Mouse (Mus musculus) gastrocnemius, postnatal 36 days (tissue): ENCODE measurements at regions not wholly inside any gene's neighbourhood (a gene's known extent, or its start where the extent isn't known, plus 50 kb on each side); places are given as distances from the start of the nearest gene placed in this dataset.
A peak's percentile ranks its signal among the peaks of the same experiment; 100 is the strongest.
"Not testable (repeated sequence)": the region's sequence is repeated elsewhere in the genome, so short reads cannot be mapped to it uniquely, and the experiment has no call there.

ENCODE experiments used
- DNase-seq, 2 experiments: peaks; one replicate each; pipeline ENCODE4 v3.0.0; 2022
- intact Hi-C: fragments of 180-260 bp; cut with DNase I; formaldehyde crosslinking; loops from one replicate; pipeline ENCODE4 v1.15.1; 2025

GRCm38 (mm10) chr2:166290826-166291225 is 135.4 kb upstream of the Sulf2 start:
- no peak for DNase-seq
- intact Hi-C loops: no loop called here

GRCm38 (mm10) chr2:166289198-166289597 is 133.7 kb upstream of the Sulf2 start:
- no peak for DNase-seq
- intact Hi-C loops: no loop called here

- DNase-seq, intact Hi-C loops: not testable (repeated sequence)
Measured at GRCm38 (mm10) chr2:166281137-166281536, 125.7 kb upstream of the Sulf2 start.

GRCm38 (mm10) chr2:166280651-166281127 is 125.2 kb upstream of the Sulf2 start:
- no peak for DNase-seq
- intact Hi-C loops: no loop called here

GRCm38 (mm10) chr2:166279676-166280075 is 124.2 kb upstream of the Sulf2 start:
- DNase-seq: no peak
- intact Hi-C loops: no loop called here

- DNase-seq: no peak
- intact Hi-C loops: no loop called here
Measured at GRCm38 (mm10) chr2:166275398-166275797, 119.9 kb upstream of the Sulf2 start.

GRCm38 (mm10) chr2:166274016-166274346 is 118.5 kb upstream of the Sulf2 start:
- DNase-seq: no peak
- intact Hi-C loops: no loop called here

GRCm38 (mm10) chr2:166273312-166274015 is 118.0 kb upstream of the Sulf2 start:
- intact Hi-C loops: no loop called here
- no peak for DNase-seq

GRCm38 (mm10) chr2:166272841-166273240 is 117.4 kb upstream of the Sulf2 start:
- intact Hi-C loops: no loop called here
- DNase-seq: no peak

GRCm38 (mm10) chr2:166272190-166272543 is 116.7 kb upstream of the Sulf2 start:
- no peak for DNase-seq
- intact Hi-C loops: no loop called here

GRCm38 (mm10) chr2:166271373-166272189 is 116.1 kb upstream of the Sulf2 start:
- intact Hi-C loops: no loop called here
- DNase-seq: no peak

GRCm38 (mm10) chr2:166270007-166270406 is 114.5 kb upstream of the Sulf2 start:
- intact Hi-C loops: no loop called here
- DNase-seq: no peak

- no peak for DNase-seq
- intact Hi-C loops: no loop called here
Measured at GRCm38 (mm10) chr2:166266915-166267314, 111.5 kb upstream of the Sulf2 start.

- intact Hi-C loops: no loop called here
- peak in 1 of 2 experiments; percentile 37 for DNase-seq
Measured at GRCm38 (mm10) chr2:166266507-166266906, 111.0 kb upstream of the Sulf2 start.

GRCm38 (mm10) chr2:166264756-166265155 is 109.3 kb upstream of the Sulf2 start:
- DNase-seq: no peak
- intact Hi-C loops: no loop called here

- intact Hi-C loops: no loop called here
- DNase-seq: no peak
Measured at GRCm38 (mm10) chr2:166261799-166262198, 106.3 kb upstream of the Sulf2 start.

- intact Hi-C loops: no loop called here
- no peak for DNase-seq
Measured at GRCm38 (mm10) chr2:166261065-166261464, 105.6 kb upstream of the Sulf2 start.

- no peak for DNase-seq
- intact Hi-C loops: no loop called here
Measured at GRCm38 (mm10) chr2:166258771-166259180, 103.3 kb upstream of the Sulf2 start.

GRCm38 (mm10) chr2:166257666-166258065 is 102.2 kb upstream of the Sulf2 start:
- DNase-seq: no peak
- intact Hi-C loops: no loop called here

- no peak for DNase-seq
- intact Hi-C loops: no loop called here
Measured at GRCm38 (mm10) chr2:166256193-166256592, 100.7 kb upstream of the Sulf2 start.

- intact Hi-C loops: no loop called here
- no peak for DNase-seq
Measured at GRCm38 (mm10) chr2:166254581-166254980, 99.1 kb upstream of the Sulf2 start.

GRCm38 (mm10) chr2:166252107-166252506 is 96.6 kb upstream of the Sulf2 start:
- DNase-seq: no peak
- intact Hi-C loops: no loop called here
